Mouse (Mus musculus): Measurements from ENCODE around the gene Ddx11.

Gene Ddx11

GRCm38 (mm10) chr17:66123066-66123815, at the start of gene Ddx11:
Gene Ddx11 (plus strand): TSS chr17:66123520.
- DNase-seq, result peak; percentile 94

- DNase-seq, result no peak
These were observed 49.3 kb upstream of the Ddx11 start for GRCm38 (mm10) chr17:66073971-66074370.

GRCm38 (mm10) chr17:66075827-66076173, 47.5 kb upstream of the Ddx11 start:
- peak; percentile 36 for DNase-seq

- peak; percentile 54 for DNase-seq
These were observed 47.0 kb upstream of the Ddx11 start for GRCm38 (mm10) chr17:66076174-66076927.

- DNase-seq, result peak; percentile 96
These were observed 46.4 kb upstream of the Ddx11 start, which contains the start of gene Ankrd12 for GRCm38 (mm10) chr17:66076934-66077333. Gene Ankrd12 (minus strand): TSS chr17:66077089.

- DNase-seq, result peak; percentile 54
These were observed 45.9 kb upstream of the Ddx11 start for GRCm38 (mm10) chr17:66077437-66077850.

GRCm38 (mm10) chr17:66084486-66084885, 38.8 kb upstream of the Ddx11 start:
- DNase-seq, result no peak

GRCm38 (mm10) chr17:66085038-66085437, 38.3 kb upstream of the Ddx11 start:
- no peak for DNase-seq

GRCm38 (mm10) chr17:66090251-66090650, 33.1 kb upstream of the Ddx11 start:
- no peak for DNase-seq

DNA sequence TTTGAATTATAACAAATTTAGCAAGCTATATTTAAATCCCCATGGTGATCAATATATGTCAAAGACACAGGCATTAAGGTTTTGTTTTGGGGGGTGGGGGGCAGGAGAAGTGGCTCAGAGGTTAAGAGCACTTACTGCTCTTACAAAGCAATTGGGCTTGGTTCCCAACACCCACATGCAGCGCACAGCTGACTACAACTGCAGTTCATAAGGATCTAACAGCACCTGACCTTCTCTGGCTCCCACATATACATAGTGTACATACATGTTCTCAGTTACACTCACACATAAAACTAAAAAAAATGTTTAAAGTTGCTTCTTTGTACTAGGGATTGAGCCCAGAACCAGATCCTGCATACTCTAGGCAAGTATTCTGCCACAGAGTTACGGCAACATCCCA, 31.9 kb upstream of the Ddx11 start:
- no peak for DNase-seq

DNA sequence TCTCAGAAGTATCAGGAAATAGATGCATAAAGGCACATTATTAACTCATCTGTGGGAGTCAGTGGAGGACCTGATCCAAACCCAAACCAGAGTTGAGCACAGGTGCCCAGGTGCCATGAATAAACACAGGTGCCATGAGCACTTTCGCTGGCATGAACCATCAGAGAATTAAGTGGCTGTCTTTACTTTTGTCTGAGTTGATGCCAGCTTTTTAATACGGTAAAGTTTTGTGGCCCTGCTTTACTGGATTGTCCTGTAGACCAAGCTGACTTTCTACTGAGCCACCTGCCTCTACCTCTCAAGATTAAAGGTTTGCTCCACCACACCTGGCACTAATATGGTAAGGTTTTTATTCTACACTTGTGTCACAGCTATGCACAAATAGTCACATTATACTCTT, 31.3 kb upstream of the Ddx11 start:
- no peak for DNase-seq

GRCm38 (mm10) chr17:66092664-66093063, 30.7 kb upstream of the Ddx11 start:
- DNase-seq, result no peak

DNA sequence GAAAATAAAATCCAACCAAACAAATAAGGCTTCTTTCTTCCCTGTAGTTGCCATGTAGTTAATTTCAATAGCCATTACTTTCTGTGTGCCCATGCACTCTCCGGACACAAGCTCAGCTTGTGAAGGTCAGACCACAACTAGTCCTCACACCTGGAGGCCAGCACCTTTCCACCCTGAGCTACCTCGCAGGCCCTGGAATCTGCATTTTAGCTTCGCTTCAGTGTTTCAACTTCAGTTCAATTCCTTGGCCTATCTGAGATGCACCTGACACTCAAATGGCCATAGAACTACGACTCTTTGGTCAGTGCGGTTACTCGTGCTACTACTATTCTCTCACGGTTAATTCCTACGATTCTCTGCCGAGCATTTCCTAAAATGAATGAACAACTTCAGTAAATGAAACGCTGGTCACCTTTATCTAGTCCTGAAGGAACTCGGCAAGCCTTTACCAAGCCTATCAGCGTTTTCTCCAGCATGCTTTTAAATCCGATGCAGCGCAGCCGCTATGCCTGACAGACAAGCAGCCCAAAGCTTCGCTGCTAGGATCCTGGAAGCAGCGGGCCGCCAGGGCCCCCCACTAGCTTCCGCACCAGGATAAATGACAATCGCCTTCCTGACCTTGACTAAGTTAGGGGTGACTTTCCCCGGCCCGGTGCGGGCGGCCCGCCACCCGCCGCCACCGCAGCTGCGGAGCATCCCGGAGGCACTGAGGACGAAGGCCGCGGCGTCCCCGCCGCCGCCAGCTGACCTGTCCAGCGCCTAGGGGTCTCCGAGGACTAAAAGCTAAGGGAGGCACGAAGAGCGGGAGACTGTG, 22.5 kb upstream of the Ddx11 start:
- no peak for DNase-seq

- DNase-seq, result peak; percentile 100
These were observed 21.7 kb upstream of the Ddx11 start, which contains the start of gene Ndufv2 for GRCm38 (mm10) chr17:66101380-66102330. Gene Ndufv2 (minus strand): TSS chr17:66101559.

- no peak for DNase-seq
These were observed 19.2 kb upstream of the Ddx11 start for GRCm38 (mm10) chr17:66104076-66104475.

DNA sequence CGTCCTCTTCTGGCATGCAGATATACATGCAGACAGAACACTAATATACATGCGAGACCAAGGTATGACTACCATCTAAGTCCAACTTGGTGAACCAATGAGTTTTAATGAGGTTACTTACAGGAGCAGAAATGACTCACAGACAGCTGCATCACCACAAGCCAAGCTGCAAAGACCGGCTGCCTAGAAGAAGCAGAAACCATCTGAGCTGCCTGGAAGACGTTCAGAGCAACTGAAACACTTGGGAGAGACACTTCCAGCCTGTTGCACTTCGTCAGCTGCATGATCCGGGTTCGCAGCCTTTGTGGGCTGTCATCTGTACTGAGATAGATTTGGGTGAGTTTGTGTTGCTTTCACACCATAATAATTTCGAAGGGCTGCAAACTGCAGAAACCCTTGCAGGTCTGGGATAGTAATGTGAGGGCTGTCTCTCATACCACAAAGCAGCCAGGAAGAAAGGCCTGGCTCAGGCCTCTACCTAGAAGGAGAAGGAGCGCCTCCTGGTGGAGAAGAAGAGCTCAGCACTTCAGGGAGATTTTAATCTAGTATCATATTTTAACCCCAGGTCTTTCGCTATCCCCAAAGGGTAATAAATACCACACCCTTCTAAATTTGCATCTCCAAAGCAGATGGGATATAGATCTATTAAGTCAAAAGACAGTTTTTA, 16.6 kb upstream of the Ddx11 start:
- DNase-seq, result peak; percentile 89

DNA sequence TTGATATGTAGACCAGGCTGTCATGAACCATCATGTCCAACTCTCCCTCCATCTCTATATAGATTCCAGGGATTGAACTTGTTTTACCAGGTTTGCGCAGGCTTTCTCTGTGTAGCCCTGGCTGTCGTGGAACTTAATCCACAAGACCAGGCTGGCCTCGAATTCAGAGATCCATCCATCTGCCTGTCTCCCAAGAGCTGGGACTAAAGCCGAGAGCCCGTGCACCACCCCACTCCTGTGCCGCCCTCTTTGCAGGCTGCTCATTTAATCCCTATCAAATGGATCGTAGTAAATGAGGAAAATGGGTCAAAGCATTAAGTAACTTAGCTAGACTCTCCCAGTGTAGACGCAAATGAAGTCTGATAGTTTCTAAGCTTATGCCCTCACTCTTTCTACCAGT, 15.9 kb upstream of the Ddx11 start:
- no peak for DNase-seq

DNA sequence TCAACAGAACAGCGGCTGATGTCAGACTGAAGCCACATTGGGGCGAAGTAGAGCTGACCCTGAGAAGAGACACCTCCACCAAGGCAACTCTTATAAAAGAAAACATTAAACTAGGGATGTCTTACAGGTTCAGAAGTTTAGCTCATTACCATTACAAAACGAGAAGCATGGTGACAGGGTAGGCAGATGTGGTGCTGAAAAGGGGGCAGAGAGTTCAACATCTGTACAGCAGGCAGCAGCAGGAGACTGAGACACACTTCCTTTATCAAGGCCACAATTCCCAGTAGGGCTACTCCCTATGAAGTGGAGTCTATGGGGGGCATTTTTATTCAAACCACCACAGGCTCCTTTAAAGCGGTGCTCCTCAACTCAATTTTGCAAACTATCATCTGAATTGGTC, 15.1 kb upstream of the Ddx11 start:
- no peak for DNase-seq

DNA sequence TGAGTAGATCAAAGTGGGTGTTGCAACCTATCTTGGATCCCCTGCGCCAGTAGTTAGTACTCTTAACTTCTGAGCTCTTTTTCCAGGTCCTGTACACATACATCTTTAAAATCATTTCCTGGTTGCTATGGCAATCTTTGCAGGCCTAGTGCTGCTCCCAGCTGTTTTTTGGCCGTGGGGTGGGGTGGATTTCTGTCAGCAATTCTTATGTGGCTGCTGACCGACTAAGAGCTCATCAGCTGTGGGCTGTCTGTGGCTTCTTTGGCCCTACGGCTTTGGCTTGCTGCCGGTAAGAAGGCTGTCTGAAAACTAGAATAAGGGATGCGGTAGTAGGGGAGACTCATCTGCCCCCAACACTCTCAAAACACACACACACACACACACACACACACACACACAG, 12.6 kb upstream of the Ddx11 start:
- DNase-seq, result no peak

DNA sequence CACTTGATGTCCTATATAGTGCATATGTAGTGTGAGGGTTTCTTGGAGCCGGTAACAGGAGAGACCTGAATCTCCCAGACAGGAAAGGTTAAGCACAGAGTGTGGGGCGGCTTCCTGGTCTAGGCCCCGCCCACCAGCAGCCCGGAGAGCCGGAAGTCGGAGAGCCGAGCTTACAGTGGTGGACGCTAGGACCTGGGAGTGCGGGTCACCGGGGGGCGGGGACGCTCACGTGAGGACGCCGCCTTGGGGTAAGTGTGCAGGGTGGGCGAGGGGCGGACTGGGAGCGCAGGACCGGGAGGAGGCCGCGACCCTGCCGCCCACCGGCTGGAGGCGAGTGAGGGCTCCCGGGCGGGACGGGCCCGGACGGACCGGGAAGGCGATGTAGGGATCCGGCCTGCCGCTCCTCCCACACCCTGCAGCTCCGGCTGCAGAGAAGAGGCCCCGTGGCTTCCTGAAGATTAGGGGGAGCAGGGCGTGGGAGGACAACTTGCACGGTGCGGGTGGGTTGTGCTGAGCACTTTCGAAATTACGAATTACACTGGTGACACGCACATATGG, 11.8 kb upstream of the Ddx11 start, which contains the start of gene Washc1:
Gene Washc1 (plus strand): TSS at position 144 of the 558 bp plus-strand sequence.
- peak; percentile 97 for DNase-seq

GRCm38 (mm10) chr17:66112166-66112565, 11.2 kb upstream of the Ddx11 start:
- no peak for DNase-seq
